Comparison of ENCODE assay signal across 8 mouse cellular contexts in genomic region chr1:164899506-164899905, GRCm38 (mm10). TPM values are rescaled to one million over a fixed set of nuclear protein-coding genes. Genes with fewer than 3 reads are reported as not detected.
DNase-seq lines count a peak whose midpoint lies in the region; ATAC-seq and TF ChIP-seq lines count a peak whose summit lies in the region.

No protein-coding gene starts in this region.

- WGBS in cerebellum, adult 2 months = 11% methylated on average over 7 of the region's 7 CpGs
- WGBS in forebrain, embryonic 10.5 days = 33% methylated on average over 7 of the region's 7 CpGs
- 35% methylated on average over 7 of the region's 7 CpGs for WGBS in hindbrain, embryonic 13.5 days
- 24% methylated on average over 7 of the region's 7 CpGs for WGBS in limb, embryonic 14.5 days
- 28% methylated on average over 7 of the region's 7 CpGs for WGBS in neural tube, embryonic 14.5 days

- no peaks in the 10 kb centered on the region for H3K9me3 ChIP-seq in forebrain, embryonic 10.5 days
- no peaks in the 10 kb centered on the region for H3K9me3 ChIP-seq in hindbrain, embryonic 13.5 days
- no peaks in the 10 kb centered on the region for H3K9me3 ChIP-seq in limb, embryonic 14.5 days (ENCODE audit: control insufficient read depth, low read length)
- no peaks in the 10 kb centered on the region for H3K9me3 ChIP-seq in neural tube, embryonic 14.5 days (ENCODE audit: control insufficient read depth, low read length)

- H3K4me1 ChIP-seq in cerebellum, adult 2 months (ENCODE audit: control insufficient read depth, insufficient read depth, low read length) = peaks cover 18% of the 10 kb centered on the region
- H3K4me1 ChIP-seq in forebrain, embryonic 10.5 days = peaks cover 29% of the 10 kb centered on the region
- peaks cover 34% of the 10 kb centered on the region for H3K4me1 ChIP-seq in hindbrain, embryonic 13.5 days (replicated peaks)
- no peaks in the 10 kb centered on the region for H3K4me1 ChIP-seq in limb, embryonic 14.5 days (ENCODE audit: control insufficient read depth, insufficient read depth, low read length)
- H3K4me1 ChIP-seq in neural tube, embryonic 14.5 days (ENCODE audit: control insufficient read depth, insufficient read depth, low read length) = peaks cover 7% of the 10 kb centered on the region

- peak overlapping the region; percentile 64 for H3K4me2 ChIP-seq in hindbrain, embryonic 13.5 days
- H3K4me2 ChIP-seq in limb, embryonic 14.5 days (replicated peaks; ENCODE audit: low read depth, low read length, severe bottlenecking) = peak overlapping the region; percentile 74
- H3K4me2 ChIP-seq in neural tube, embryonic 14.5 days (ENCODE audit: low read depth, low read length) = peak overlapping the region; percentile 72

- peak overlapping the region; percentile 75 for H3K4me3 ChIP-seq in cerebellum, adult 2 months (replicated peaks; ENCODE audit: insufficient read depth, low read depth, low read length)
- peak overlapping the region; percentile 67 for H3K4me3 ChIP-seq in forebrain, embryonic 10.5 days
- peak overlapping the region; percentile 46 for H3K4me3 ChIP-seq in hindbrain, embryonic 13.5 days
- peak overlapping the region; percentile 45 for H3K4me3 ChIP-seq in limb, embryonic 14.5 days (replicated peaks; ENCODE audit: low read length)
- H3K4me3 ChIP-seq in neural tube, embryonic 14.5 days (ENCODE audit: low read depth, low read length) = peak overlapping the region; percentile 42; the same call in 1 of the 2 replicates

- H3K9ac ChIP-seq in hindbrain, embryonic 13.5 days = peak overlapping the region; percentile 72
- H3K9ac ChIP-seq in limb, embryonic 14.5 days (ENCODE audit: low read depth, low read length, severe bottlenecking) = no peak overlapping the region; the same call in 1 of the 2 replicates
- peak overlapping the region; percentile 77 for H3K9ac ChIP-seq in neural tube, embryonic 14.5 days (replicated peaks; ENCODE audit: low read depth, low read length)

- peak overlapping the region; percentile 98 for H3K27ac ChIP-seq in cerebellum, adult 2 months (ENCODE audit: insufficient read depth, low read length)
- no peak overlapping the region for H3K27ac ChIP-seq in forebrain, embryonic 10.5 days
- peak overlapping the region; percentile 94 for H3K27ac ChIP-seq in hindbrain, embryonic 13.5 days
- no peak overlapping the region for H3K27ac ChIP-seq in limb, embryonic 14.5 days (replicated peaks; ENCODE audit: low read depth, low read length)
- H3K27ac ChIP-seq in neural tube, embryonic 14.5 days (ENCODE audit: low read depth, low read length) = peak overlapping the region; percentile 91; the same call in 1 of the 2 replicates

- H3K27me3 ChIP-seq in cerebellum, adult 2 months (ENCODE audit: control insufficient read depth, insufficient read depth, low read length) = no peaks in the 10 kb centered on the region
- H3K27me3 ChIP-seq in forebrain, embryonic 10.5 days (ENCODE audit: poor library complexity, severe bottlenecking) = peaks cover 18% of the 10 kb centered on the region
- no peaks in the 10 kb centered on the region for H3K27me3 ChIP-seq in hindbrain, embryonic 13.5 days
- no peaks in the 10 kb centered on the region for H3K27me3 ChIP-seq in limb, embryonic 14.5 days (ENCODE audit: control insufficient read depth, insufficient read depth, low read length)
- no peaks in the 10 kb centered on the region for H3K27me3 ChIP-seq in neural tube, embryonic 14.5 days (ENCODE audit: control insufficient read depth, insufficient read depth, low read length)

- no peak for ATAC-seq in hindbrain, embryonic 13.5 days (ENCODE audit: low FRiP score)
- ATAC-seq in limb, embryonic 14.5 days (ENCODE audit: low FRiP score, low read depth) = no peak
- ATAC-seq in neural tube, embryonic 14.5 days (ENCODE audit: low read depth) = no peak

- TF ChIP-seq CTCF in cerebellum, adult 2 months (IDR thresholded peaks at IDR 0.05; ENCODE audit: borderline replicate concordance, insufficient read depth, low read depth, low read length) = no peak

- no peak for DNase-seq in cerebellum, adult 2 months
- DNase-seq in cerebellum, adult 8-10 months = no peak
- no peak for DNase-seq in forebrain, embryonic 10.5 days (ENCODE audit: extremely low spot score, low spot score)
- peak; percentile 26 for DNase-seq in limb, embryonic 14.5 days (ENCODE audit: low spot score)
- no peak for DNase-seq in thymus, adult 18-20 months
- DNase-seq in thymus, postnatal 25 days = no peak

- no peaks in the 10 kb centered on the region for H3K36me3 ChIP-seq in forebrain, embryonic 10.5 days (replicated peaks)
- no peaks in the 10 kb centered on the region for H3K36me3 ChIP-seq in hindbrain, embryonic 13.5 days
- H3K36me3 ChIP-seq in limb, embryonic 14.5 days (ENCODE audit: control insufficient read depth, insufficient read depth, low read length) = no peaks in the 10 kb centered on the region
- no peaks in the 10 kb centered on the region for H3K36me3 ChIP-seq in neural tube, embryonic 14.5 days (ENCODE audit: control insufficient read depth, insufficient read depth, low read length)

- TF ChIP-seq POLR2A in cerebellum, adult 2 months (IDR thresholded peaks at IDR 0.05; ENCODE audit: borderline replicate concordance, insufficient read depth, low read length) = no peak
- no peak for TF ChIP-seq POLR2A in limb, embryonic 14.5 days (IDR thresholded peaks at IDR 0.05; ENCODE audit: borderline replicate concordance, extremely low read depth, insufficient read depth, insufficient read length)

RNA-seq across cellular contexts. Expression of gene Xcl1, which starts 35.8 kb away (rescaled TPM):
- not detected in 2 replicates for polyA plus RNA-seq in cerebellum, adult 2 months (2012; rRNA removed)
- not detected in 2 replicates for polyA plus RNA-seq in forebrain, embryonic 10.5 days (2016; fragmentation: Nextera tagmentation; extraction: Ambion mirVana)
- not detected in 2 replicates for polyA plus RNA-seq in hindbrain, embryonic 13.5 days (2015; fragmentation: Nextera tagmentation; extraction: Ambion mirVana)
- not detected in 2 replicates for polyA plus RNA-seq in limb, embryonic 14.5 days (2012; rRNA removed)
- not detected in 2 replicates for polyA plus RNA-seq in limb, embryonic 14.5 days (2014; fragmentation: Nextera tagmentation; extraction: Ambion mirVana)
- polyA plus RNA-seq in neural tube, embryonic 14.5 days (2014; fragmentation: Nextera tagmentation; extraction: Ambion mirVana) = not detected in 2 replicates

Comparison
In these comparisons a context has a peak if more than half of its experiments do, and no peak if none do; other contexts are left out.
1. H3K27ac ChIP-seq: peak in cerebellum, adult 2 months (single experiment), hindbrain, embryonic 13.5 days (single experiment) and neural tube, embryonic 14.5 days (single experiment); none in forebrain, embryonic 10.5 days (single experiment) and limb, embryonic 14.5 days (single experiment).
2. Peak in every context shown above with its lines, with median percentiles within 50 percentile points of each other: H3K4me3 ChIP-seq and H3K4me2 ChIP-seq.